Mouse (Mus musculus) kidney, embryonic 16.5 days (tissue): ENCODE measurements around the gene Prpf40a. TPM values are rescaled to one million over a fixed set of nuclear protein-coding genes. Genes with fewer than 3 reads are reported as not detected.
A peak's percentile ranks its signal among the peaks of the same experiment; 100 is the strongest.

ENCODE experiments used
- ATAC-seq: fragments of 200-750 bp; cut with Nextera tagmentation; 2 replicates; pipeline ENCODE4 v1.8.0; 2017; ENCODE audit warnings: moderate TSS enrichment; ENCODE audit not compliant: low FRiP score, low TSS enrichment
- H3K27ac ChIP-seq: fragments of 300-500 bp; sonication (generic); 2 replicates; pipeline ENCODE4 v1.5.1; 2014; ENCODE audit warnings: low read length
- H3K27me3 ChIP-seq: fragments of 300-500 bp; sonication (generic); 2 replicates; pipeline ENCODE4 v1.6.1; 2014; ENCODE audit warnings: low read length, control low read depth, mixed read lengths; ENCODE audit not compliant: insufficient read depth
- H3K36me3 ChIP-seq: fragments of 300-500 bp; sonication (generic); 2 replicates; pipeline ENCODE4 v1.6.1; 2014; ENCODE audit warnings: low read length, control low read depth, mixed read lengths; ENCODE audit not compliant: insufficient read depth
- H3K4me1 ChIP-seq: fragments of 300-500 bp; sonication (generic); 2 replicates; pipeline ENCODE4 v1.6.1; 2014; ENCODE audit warnings: low read length, control low read depth, mixed read lengths; ENCODE audit not compliant: insufficient read depth
- H3K4me2 ChIP-seq: fragments of 300-500 bp; sonication (generic); replicated peaks from 2 replicates; pipeline ENCODE4 v1.6.1; 2014; ENCODE audit warnings: low read depth, low read length
- H3K4me3 ChIP-seq: fragments of 300-500 bp; sonication (generic); 2 replicates; pipeline ENCODE4 v1.5.1; 2014; ENCODE audit warnings: mild to moderate bottlenecking, low read length
- H3K9ac ChIP-seq: fragments of 300-500 bp; sonication (generic); replicated peaks from 2 replicates; pipeline ENCODE4 v1.6.1; 2014; ENCODE audit warnings: low read length
- H3K9me3 ChIP-seq: fragments of 300-500 bp; sonication (generic); 2 replicates; pipeline ENCODE4 v1.6.1; 2016; ENCODE audit warnings: low read length, control low read depth
- WGBS: fragments of 180-500 bp; shearing (Covaris S2); extraction: QIAGEN DNeasy Blood & Tissue Kit; methylation state at CpG from one replicate; pipeline ENCODE4 v1.1.7; 2014; 5-methylcytosine and 5-hydroxymethylcytosine counted together
- polyA plus RNA-seq: library from polyadenylated mRNA; unstranded; fragments of >200 nt; fragmentation: Nextera tagmentation; extraction: Ambion mirVana; gene quantifications from 2 replicates; pipeline ENCODE4 v1.2.1, GENCODE M21; 2015

The Prpf40a gene
- 153 TPM in 2 replicates for polyA plus RNA-seq

- Histone ChIP-seq H3K4me3 (peak within 1 kb of the TSS; percentile 96), H3K27ac (peak within 1 kb of the TSS; percentile 97), H3K36me3 (peaks cover 11% of the 10 kb centered on the region), H3K27me3 (no peaks in the 10 kb centered on the region), H3K4me1 (peaks cover 14% of the 10 kb centered on the region), H3K9me3 (no peaks in the 10 kb centered on the region), H3K4me2 (peak within 1 kb of the TSS; percentile 79), H3K9ac (peak within 1 kb of the TSS; percentile 98)
- ATAC-seq = peak; percentile 97
- under 1% methylated on average over 49 of the region's 53 CpGs for WGBS
Observed at GRCm38 (mm10) chr2:53190684-53191511, at the start of gene Prpf40a. TSS of gene Prpf40a (minus strand) at chr2:53191284.

- Histone ChIP-seq H3K4me3 (no peak overlapping the region), H3K9me3 (peaks cover 6% of the 10 kb centered on the region; the same call in 1 of the 2 replicates), H3K9ac (no peak overlapping the region), H3K27me3 (no peaks in the 10 kb centered on the region), H3K4me2 (no peak overlapping the region), H3K36me3 (peaks cover 24% of the 10 kb centered on the region), H3K4me1 (no peaks in the 10 kb centered on the region), H3K27ac (no peak overlapping the region)
- 94% methylated on average over 5 of the region's 5 CpGs for WGBS
- ATAC-seq = no peak
Observed at GRCm38 (mm10) chr2:53222242-53222641, 31.2 kb upstream of the Prpf40a start.

- H3K27me3 ChIP-seq = no peaks in the 10 kb centered on the region
- H3K4me2 ChIP-seq = no peak overlapping the region
- WGBS = 100% methylated on average over 1 of the region's 1 CpGs
- no peak overlapping the region for H3K9ac ChIP-seq
- H3K4me1 ChIP-seq = no peaks in the 10 kb centered on the region
- H3K9me3 ChIP-seq = no peaks in the 10 kb centered on the region
- H3K27ac ChIP-seq = no peak overlapping the region
- H3K36me3 ChIP-seq = peaks cover 50% of the 10 kb centered on the region
- no peak for ATAC-seq
- no peak overlapping the region for H3K4me3 ChIP-seq
Observed at GRCm38 (mm10) chr2:53213493-53213892, 22.4 kb upstream of the Prpf40a start.

GRCm38 (mm10) chr2:53206749-53207148, 15.7 kb upstream of the Prpf40a start:
- H3K36me3 ChIP-seq = peaks cover 12% of the 10 kb centered on the region
- no peak overlapping the region for H3K9ac ChIP-seq
- no peaks in the 10 kb centered on the region for H3K27me3 ChIP-seq
- H3K4me3 ChIP-seq = no peak overlapping the region
- no peaks in the 10 kb centered on the region for H3K4me1 ChIP-seq
- ATAC-seq = no peak
- no peaks in the 10 kb centered on the region for H3K9me3 ChIP-seq
- H3K4me2 ChIP-seq = no peak overlapping the region
- no peak overlapping the region for H3K27ac ChIP-seq

GRCm38 (mm10) chr2:53204373-53205274, 13.5 kb upstream of the Prpf40a start:
- no peaks in the 10 kb centered on the region for H3K4me1 ChIP-seq
- 71% methylated on average over 5 of the region's 5 CpGs for WGBS

GRCm38 (mm10) chr2:53200164-53200885, 9.2 kb upstream of the Prpf40a start:
- no peaks in the 10 kb centered on the region for H3K4me1 ChIP-seq
- no peak overlapping the region for H3K4me3 ChIP-seq
- peaks cover 14% of the 10 kb centered on the region for H3K36me3 ChIP-seq
- H3K27me3 ChIP-seq = no peaks in the 10 kb centered on the region
- H3K9ac ChIP-seq = no peak overlapping the region
- no peaks in the 10 kb centered on the region for H3K9me3 ChIP-seq
- no peak overlapping the region for H3K27ac ChIP-seq
- 89% methylated on average over 4 of the region's 4 CpGs for WGBS
- no peak for ATAC-seq
- no peak overlapping the region for H3K4me2 ChIP-seq

More at GRCm38 (mm10) chr2:53204373-53205274, 13.5 kb upstream of the Prpf40a start:
- Histone ChIP-seq H3K9ac (no peak overlapping the region), H3K36me3 (peaks cover 6% of the 10 kb centered on the region; the same call in 1 of the 2 replicates), H3K9me3 (no peaks in the 10 kb centered on the region), H3K27me3 (no peaks in the 10 kb centered on the region), H3K4me3 (no peak overlapping the region), H3K4me2 (no peak overlapping the region), H3K27ac (no peak overlapping the region)
- no peak for ATAC-seq

- Histone ChIP-seq H3K4me2 (no peak overlapping the region), H3K9ac (no peak overlapping the region), H3K9me3 (no peaks in the 10 kb centered on the region), H3K27ac (no peak overlapping the region), H3K4me3 (no peak overlapping the region), H3K27me3 (no peaks in the 10 kb centered on the region), H3K4me1 (no peaks in the 10 kb centered on the region), H3K36me3 (peaks cover 18% of the 10 kb centered on the region)
- ATAC-seq = no peak
- 93% methylated on average over 1 of the region's 1 CpGs for WGBS
Observed at GRCm38 (mm10) chr2:53199203-53199602, 8.1 kb upstream of the Prpf40a start.

GRCm38 (mm10) chr2:53196431-53196830, 5.3 kb upstream of the Prpf40a start:
- peaks cover 8% of the 10 kb centered on the region for H3K4me1 ChIP-seq
- no peak overlapping the region for H3K9ac ChIP-seq
- peaks cover 18% of the 10 kb centered on the region for H3K36me3 ChIP-seq
- H3K4me3 ChIP-seq = no peak overlapping the region
- H3K27ac ChIP-seq = no peak overlapping the region
- H3K27me3 ChIP-seq = no peaks in the 10 kb centered on the region
- H3K4me2 ChIP-seq = no peak overlapping the region
- H3K9me3 ChIP-seq = no peaks in the 10 kb centered on the region
- ATAC-seq = no peak
- 95% methylated on average over 10 of the region's 10 CpGs for WGBS

- WGBS = 0% methylated on average over 20 of the region's 20 CpGs
- peaks cover 17% of the 10 kb centered on the region for H3K36me3 ChIP-seq
- H3K4me2 ChIP-seq = peak overlapping the region; percentile 79
- peak; percentile 1; the same call in 1 of the 2 replicates for ATAC-seq
- H3K27ac ChIP-seq = peak overlapping the region; percentile 90
- peaks cover 14% of the 10 kb centered on the region for H3K4me1 ChIP-seq
- H3K9ac ChIP-seq = peak overlapping the region; percentile 70
- no peaks in the 10 kb centered on the region for H3K9me3 ChIP-seq
- peak overlapping the region; percentile 96 for H3K4me3 ChIP-seq
- H3K27me3 ChIP-seq = no peaks in the 10 kb centered on the region
Observed at GRCm38 (mm10) chr2:53192386-53192785, 1.3 kb upstream of the Prpf40a start.
